ENCODE assay signal across 8 mouse cellular contexts in the genomic region with DNA sequence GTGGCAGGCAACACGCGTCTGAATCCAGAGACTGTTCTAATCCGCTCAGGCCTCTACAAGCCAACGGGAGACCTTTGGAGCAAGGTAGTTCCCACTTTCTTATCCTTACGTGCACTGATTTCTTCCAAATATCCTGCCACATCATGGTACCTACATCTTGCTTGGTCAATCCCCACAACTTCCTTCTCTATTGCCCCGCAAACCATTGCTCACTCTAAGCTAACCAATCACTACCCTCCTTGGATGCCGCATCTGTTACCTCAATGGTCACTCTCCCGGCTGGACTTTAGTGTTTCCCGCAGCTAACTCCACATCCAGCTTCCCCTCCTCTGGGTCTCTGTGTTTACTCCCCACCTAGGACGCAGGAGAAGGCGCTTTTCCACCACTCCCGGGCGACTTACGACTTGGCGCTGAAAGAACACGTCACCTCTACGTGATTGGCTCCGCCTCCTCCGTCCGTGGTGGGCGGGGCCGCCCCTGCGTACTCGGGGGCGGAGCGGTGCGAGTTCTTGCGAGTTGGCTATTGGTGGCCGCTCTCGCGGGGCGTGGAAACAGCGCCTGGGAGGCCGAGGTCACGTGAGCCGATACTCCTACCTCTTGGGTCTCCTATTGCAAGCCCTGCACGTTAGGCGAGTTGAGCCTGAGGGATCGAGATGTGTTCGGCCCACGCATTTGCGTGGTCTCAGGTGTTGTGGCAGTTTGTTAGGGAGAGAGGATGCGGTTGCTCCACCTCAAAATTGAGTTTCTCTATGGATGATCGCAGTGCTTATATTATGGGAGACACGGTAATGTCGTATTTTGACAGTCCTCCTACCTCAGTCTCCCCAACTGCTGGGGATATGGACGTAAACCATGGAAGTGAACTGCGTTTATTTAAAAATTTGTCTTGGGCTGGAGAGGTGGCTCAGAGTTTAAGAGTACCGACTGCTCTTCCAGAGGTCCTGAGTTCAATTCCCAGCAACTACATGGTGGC. TPM values are rescaled to one million over a fixed set of nuclear protein-coding genes. Genes with fewer than 3 reads are reported as not detected.
DNase-seq lines count a peak whose midpoint lies in the region; ATAC-seq and TF ChIP-seq lines count a peak whose summit lies in the region.

Gene Dhdds, minus strand, starts transcription at position 453 of the 973 bp plus-strand sequence.

- H3K4me3 ChIP-seq in G1E (ENCODE audit: low read depth, low read length): peak within 1 kb of the TSS; percentile 77
- peak within 1 kb of the TSS; percentile 51 for H3K4me3 ChIP-seq in forebrain, embryonic 16.5 days (replicated peaks; ENCODE audit: low read length)
- H3K4me3 ChIP-seq in layer of hippocampus, adult 2 months: peak within 1 kb of the TSS; percentile 64
- peak within 1 kb of the TSS; percentile 77 for H3K4me3 ChIP-seq in lung, embryonic 14.5 days (ENCODE audit: low read depth, low read length)
- H3K4me3 ChIP-seq in olfactory bulb, adult 2 months (ENCODE audit: insufficient read depth, low read depth, low read length): peak within 1 kb of the TSS; percentile 62
- peak within 1 kb of the TSS; percentile 79 for H3K4me3 ChIP-seq in thymus, adult 2 months (ENCODE audit: control insufficient read depth, insufficient read depth, low read length)

- no peak within 1 kb of the TSS for H3K27ac ChIP-seq in forebrain, embryonic 16.5 days (ENCODE audit: low read length)
- H3K27ac ChIP-seq in layer of hippocampus, adult 2 months: peak within 1 kb of the TSS; percentile 86
- 0 out of 2 replicates have a peak within 1 kb of the TSS, but pooled peaks have one; percentile 15 for H3K27ac ChIP-seq in lung, embryonic 14.5 days (ENCODE audit: low read depth)
- no peak within 1 kb of the TSS for H3K27ac ChIP-seq in olfactory bulb, adult 2 months (ENCODE audit: insufficient read depth, low read depth, low read length)
- H3K27ac ChIP-seq in thymus, adult 2 months (ENCODE audit: control insufficient read depth, insufficient read depth, low read length): no peak within 1 kb of the TSS

- peak; percentile 95 for ATAC-seq in G1E (ENCODE audit: extremely low read depth, insufficient number of reproducible peaks, low FRiP score, poor library complexity, severe bottlenecking)
- peak; percentile 96 for ATAC-seq in forebrain, embryonic 16.5 days
- peak; percentile 99 for ATAC-seq in lung, embryonic 14.5 days (ENCODE audit: insufficient read depth)

- peaks cover 34% of the 10 kb centered on the region for H3K36me3 ChIP-seq in G1E (replicated peaks)
- H3K36me3 ChIP-seq in forebrain, embryonic 16.5 days (ENCODE audit: control insufficient read depth, insufficient read depth): no peaks in the 10 kb centered on the region; the same call in 1 of the 2 replicates
- H3K36me3 ChIP-seq in lung, embryonic 14.5 days (ENCODE audit: insufficient read depth): peaks cover 18% of the 10 kb centered on the region
- peaks cover 8% of the 10 kb centered on the region; the same call in 1 of the 2 replicates for H3K36me3 ChIP-seq in thymus, adult 2 months (ENCODE audit: control insufficient read depth, insufficient read depth, low read length)

- peak within 1 kb of the TSS; percentile 53 for H3K9ac ChIP-seq in forebrain, embryonic 16.5 days (replicated peaks; ENCODE audit: low read depth, low read length)
- H3K9ac ChIP-seq in lung, embryonic 14.5 days: peak within 1 kb of the TSS; percentile 73

- DNase-seq in G1E (ENCODE audit: low spot score): peak; percentile 84
- peak; percentile 97 for DNase-seq in cerebellum, adult 18-20 months
- DNase-seq in heart, postnatal 36 days: peak; percentile 93 to 94
- DNase-seq in layer of hippocampus, adult 2 months (ENCODE audit: low spot score in 2 of 2): peak; percentile 95 to 97
- peak; percentile 100 for DNase-seq in lung, embryonic 14.5 days
- peak; percentile 92 for DNase-seq in thymus, adult 2 months

- TF ChIP-seq POLR2A in olfactory bulb, adult 2 months (IDR thresholded peaks at IDR 0.05; ENCODE audit: insufficient read depth, low read depth, low read length): peak; percentile 77
- peak; percentile 52; the same call in 1 of the 2 replicates for TF ChIP-seq POLR2A in thymus, adult 2 months (IDR thresholded peaks at IDR 0.05; ENCODE audit: control insufficient read depth, extremely low read depth, insufficient read depth, low read length, poor library complexity)

- under 1% methylated on average over 49 of the region's 49 CpGs for WGBS in forebrain, embryonic 16.5 days
- WGBS in lung, embryonic 14.5 days: under 1% methylated on average over 49 of the region's 49 CpGs
- 1% methylated on average over 49 of the region's 49 CpGs for WGBS in olfactory bulb, adult 2 months
- 2% methylated on average over 49 of the region's 49 CpGs for WGBS in thymus, adult 2 months

- TF ChIP-seq CTCF in G1E (IDR thresholded peaks at IDR 0.05; ENCODE audit: low read depth, low read length): no peak
- TF ChIP-seq CTCF in layer of hippocampus, adult 2 months (conservative IDR thresholded peaks at IDR 0.05): no peak
- TF ChIP-seq CTCF in lung, embryonic 14.5 days (IDR thresholded peaks at IDR 0.05; ENCODE audit: low read depth): no peak
- TF ChIP-seq CTCF in olfactory bulb, adult 2 months (IDR thresholded peaks at IDR 0.05; ENCODE audit: insufficient read depth, low read depth, low read length): no peak
- TF ChIP-seq CTCF in thymus, adult 2 months (IDR thresholded peaks at IDR 0.05; ENCODE audit: borderline replicate concordance, control insufficient read depth, extremely low read depth, insufficient read depth, low read length, poor library complexity): peak; percentile 73

- intact Hi-C loops in heart, postnatal 36 days (cut with DNase I): loop anchor here (2.0 kb wide), 1 partner anchor 32 kb away; the partner anchor contains the start of gene Hmgn2

- H3K4me1 ChIP-seq in G1E (ENCODE audit: insufficient read depth, low read depth, low read length): peaks cover 13% of the 10 kb centered on the region
- H3K4me1 ChIP-seq in forebrain, embryonic 16.5 days (replicated peaks; ENCODE audit: control insufficient read depth, insufficient read depth, low read length): peaks cover 9% of the 10 kb centered on the region
- H3K4me1 ChIP-seq in lung, embryonic 14.5 days (ENCODE audit: insufficient read depth): no peaks in the 10 kb centered on the region
- no peaks in the 10 kb centered on the region for H3K4me1 ChIP-seq in olfactory bulb, adult 2 months (ENCODE audit: control insufficient read depth, insufficient read depth, low read length)
- H3K4me1 ChIP-seq in thymus, adult 2 months (replicated peaks; ENCODE audit: control insufficient read depth, insufficient read depth, low read length): no peaks in the 10 kb centered on the region

- H3K27me3 ChIP-seq in G1E (ENCODE audit: insufficient read depth, low read length): peaks cover 10% of the 10 kb centered on the region
- no peaks in the 10 kb centered on the region for H3K27me3 ChIP-seq in forebrain, embryonic 16.5 days (replicated peaks; ENCODE audit: control insufficient read depth, insufficient read depth, low read length)
- no peaks in the 10 kb centered on the region for H3K27me3 ChIP-seq in lung, embryonic 14.5 days (ENCODE audit: insufficient read depth, low read length)
- H3K27me3 ChIP-seq in thymus, adult 2 months (ENCODE audit: control insufficient read depth, insufficient read depth, low read length): no peaks in the 10 kb centered on the region

- peak within 1 kb of the TSS; percentile 90 for H3K4me2 ChIP-seq in forebrain, embryonic 16.5 days (ENCODE audit: low read length)
- H3K4me2 ChIP-seq in lung, embryonic 14.5 days: peak within 1 kb of the TSS; percentile 88

- no peaks in the 10 kb centered on the region for H3K9me3 ChIP-seq in G1E (replicated peaks)
- no peaks in the 10 kb centered on the region for H3K9me3 ChIP-seq in forebrain, embryonic 16.5 days (ENCODE audit: control insufficient read depth, low read length)
- no peaks in the 10 kb centered on the region for H3K9me3 ChIP-seq in lung, embryonic 14.5 days (ENCODE audit: low read depth, low read length)

RNA-seq across cellular contexts. Expression of gene Dhdds, which starts in this region (rescaled TPM):
- total RNA-seq in G1E (2014; fragmentation: Nextera tagmentation) (21.1 and 21.7 TPM in 2 replicates), G1E (2017) (12.5 and 13.4 TPM in 2 replicates)
- polyA plus RNA-seq in G1E (2012): 14.5 and 14.9 TPM in 2 replicates
- polyA plus RNA-seq in forebrain, embryonic 16.5 days (2015; fragmentation: Nextera tagmentation; extraction: Ambion mirVana): 52.5 and 60.9 TPM in 2 replicates
- total RNA-seq in heart, postnatal 36 days (2021): 10 to 100 TPM; 29.9 to 32.4 TPM
- total RNA-seq in layer of hippocampus, adult 2 months (2021): 10 to 100 TPM; 61.7 to 62.9 TPM
- polyA plus RNA-seq in lung, embryonic 14.5 days (2014; fragmentation: Nextera tagmentation; extraction: Ambion mirVana): 43.7 and 45.6 TPM in 2 replicates
- polyA plus RNA-seq in olfactory bulb, adult 2 months (2012; ENCODE audit: insufficient read depth, insufficient read length, low replicate concordance, missing spikeins): 229 TPM in 1 of 2 replicates, not detected in the other
- 32.1 and 33.2 TPM in 2 replicates for polyA plus RNA-seq in thymus, adult 2 months (2012; rRNA removed)

Comparison
In these comparisons a context has a peak if more than half of its experiments do, and no peak if none do; other contexts are left out.
1. H3K27ac ChIP-seq: peak in layer of hippocampus, adult 2 months (single experiment) and lung, embryonic 14.5 days (single experiment); none in forebrain, embryonic 16.5 days (single experiment), olfactory bulb, adult 2 months (single experiment) and thymus, adult 2 months (single experiment).
2. Peak in every context shown above with its lines, with median percentiles within 50 percentile points of each other: ATAC-seq, DNase-seq and H3K4me3 ChIP-seq.